11 mouse cellular contexts compared by ENCODE assay signal in the genomic region with DNA sequence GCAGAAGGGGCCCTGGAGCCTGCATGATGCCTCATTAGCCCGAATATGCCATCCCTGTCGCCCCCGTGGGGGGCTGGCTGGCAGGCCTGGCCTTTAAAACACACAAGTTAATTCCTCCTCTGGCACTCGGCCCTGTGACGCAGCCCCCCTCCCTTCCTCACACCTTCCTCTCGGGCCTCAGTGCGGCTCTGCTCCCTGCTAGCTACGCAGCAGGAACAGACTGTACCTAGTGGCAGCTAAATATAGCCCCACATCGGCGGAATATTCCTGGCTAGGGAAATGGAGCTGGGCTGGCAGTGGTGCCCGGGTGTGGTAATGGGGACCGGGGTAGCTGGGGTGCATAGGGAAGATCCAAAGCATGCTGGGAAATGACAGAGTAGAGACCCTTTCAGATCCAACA.
A peak's percentile ranks its signal among the peaks of the same experiment; 100 is the strongest.
DNase-seq lines count a peak whose midpoint lies in the region; ATAC-seq and TF ChIP-seq lines count a peak whose summit lies in the region.
"Had no signal": no experiment of that assay in that cellular context is flagged by ENCODE, and none has a peak within 500 bp of the region (broad histone marks: within the 10 kb centered on the region; RNA-seq: fewer than 3 reads in every experiment).

No protein-coding gene starts in this region.

- no peaks in the 10 kb centered on the region for H3K36me3 ChIP-seq in thymus, adult 2 months (ENCODE audit: control insufficient read depth, insufficient read depth, low read length)
- H3K36me3 ChIP-seq: embryonic facial prominence, embryonic 13.5 days had no signal

- WGBS in thymus, adult 2 months = 25% methylated on average over 12 of the region's 12 CpGs

- no peak for TF ChIP-seq CTCF in thymus, adult 2 months (IDR thresholded peaks at IDR 0.05; ENCODE audit: borderline replicate concordance, control insufficient read depth, extremely low read depth, insufficient read depth, low read length, poor library complexity)

- no peaks in the 10 kb centered on the region for H3K4me1 ChIP-seq in thymus, adult 2 months (replicated peaks; ENCODE audit: control insufficient read depth, insufficient read depth, low read length)
- H3K4me1 ChIP-seq: embryonic facial prominence, embryonic 13.5 days had no signal

- H3K27ac ChIP-seq in thymus, adult 2 months (ENCODE audit: control insufficient read depth, insufficient read depth, low read length) = no peak overlapping the region
- H3K27ac ChIP-seq: embryonic facial prominence, embryonic 13.5 days; liver, embryonic 14.5 days had no signal

- ATAC-seq in cerebellum, adult (ENCODE audit: insufficient number of reproducible peaks, low FRiP score, low TSS enrichment) = no peak

- peak; percentile 52 for DNase-seq in cerebellum, adult 11 months
- DNase-seq in cerebellum, adult 18-20 months = peak; percentile 66 to 67
- DNase-seq in heart, adult 18-20 months = peak; percentile 73 to 79
- DNase-seq in layer of hippocampus, postnatal 36 days = peak; percentile 20 to 34
- DNase-seq in retina, embryonic 14.5 days (ENCODE audit: low spot score) = no peak
- no peak for DNase-seq in thymus, adult 2 months
- DNase-seq in thymus, adult 18-20 months = no peak
- DNase-seq: thymus, postnatal 25 days had no signal

- TF ChIP-seq POLR2A in thymus, adult 2 months (IDR thresholded peaks at IDR 0.05; ENCODE audit: control insufficient read depth, extremely low read depth, insufficient read depth, low read length, poor library complexity) = no peak

- no peak overlapping the region for H3K4me3 ChIP-seq in thymus, adult 2 months (ENCODE audit: control insufficient read depth, insufficient read depth, low read length)
- H3K4me3 ChIP-seq: embryonic facial prominence, embryonic 13.5 days had no signal

- H3K27me3 ChIP-seq in thymus, adult 2 months (ENCODE audit: control insufficient read depth, insufficient read depth, low read length) = no peaks in the 10 kb centered on the region

Comparison
In these comparisons a context has a peak if more than half of its experiments do, and no peak if none do; other contexts are left out.
1. DNase-seq: peak in cerebellum, adult 11 months (single experiment), cerebellum, adult 18-20 months (2 of 2), heart, adult 18-20 months (2 of 2) and layer of hippocampus, postnatal 36 days (2 of 2); none in retina, embryonic 14.5 days (single experiment), thymus, adult 2 months (single experiment) and thymus, adult 18-20 months (0 of 2).